Mouse (Mus musculus) heart, adult 8-10 months (tissue): ENCODE measurements at regions not wholly inside any gene's neighbourhood (a gene's known extent, or its start where the extent isn't known, plus 50 kb on each side); places are given as distances from the start of the nearest gene placed in this dataset.

Experiments used
- DNase-seq: peaks from one replicate; pipeline ENCODE4 v3.0.0; 2022; ENCODE audit warnings: low spot score

GRCm38 (mm10) chr14:24939476-24940200, 452.7 kb downstream of the Rps24 start:
- peak; percentile 3 for DNase-seq

GRCm38 (mm10) chr14:24945716-24946115, 458.8 kb downstream of the Rps24 start:
- no peak for DNase-seq

- DNase-seq: no peak
These were observed 460.2 kb downstream of the Rps24 start for GRCm38 (mm10) chr14:24947084-24947483.

- DNase-seq: no peak
These were observed 469.0 kb downstream of the Rps24 start for GRCm38 (mm10) chr14:24955891-24956410.

GRCm38 (mm10) chr14:24956528-24957210, 469.7 kb downstream of the Rps24 start:
- no peak for DNase-seq

- no peak for DNase-seq
These were observed 470.5 kb downstream of the Rps24 start for GRCm38 (mm10) chr14:24957392-24957791.

- no peak for DNase-seq
These were observed 471.9 kb downstream of the Rps24 start for GRCm38 (mm10) chr14:24958821-24959220.

GRCm38 (mm10) chr14:24959401-24959800, 472.5 kb downstream of the Rps24 start:
- no peak for DNase-seq

GRCm38 (mm10) chr14:24960082-24960482, 473.2 kb downstream of the Rps24 start:
- DNase-seq: peak; percentile 26

GRCm38 (mm10) chr14:24960875-24961274, 473.9 kb downstream of the Rps24 start:
- DNase-seq: no peak

GRCm38 (mm10) chr14:24961721-24962120, 474.8 kb downstream of the Rps24 start:
- no peak for DNase-seq

GRCm38 (mm10) chr14:24969584-24969983, 482.7 kb downstream of the Rps24 start:
- DNase-seq: no peak

GRCm38 (mm10) chr14:24972357-24972756, 485.4 kb downstream of the Rps24 start:
- DNase-seq: no peak

GRCm38 (mm10) chr14:24973039-24973438, 485.9 kb upstream of the Zmiz1 start:
- no peak for DNase-seq

GRCm38 (mm10) chr14:24973591-24973990, 485.4 kb upstream of the Zmiz1 start:
- DNase-seq: no peak

- no peak for DNase-seq
These were observed 476.5 kb upstream of the Zmiz1 start for GRCm38 (mm10) chr14:24982489-24982888.

- no peak for DNase-seq
These were observed 475.7 kb upstream of the Zmiz1 start for GRCm38 (mm10) chr14:24983279-24983678.

GRCm38 (mm10) chr14:24985806-24986359, 473.1 kb upstream of the Zmiz1 start:
- no peak for DNase-seq

- no peak for DNase-seq
These were observed 472.6 kb upstream of the Zmiz1 start for GRCm38 (mm10) chr14:24986404-24986803.

- DNase-seq: no peak
These were observed 465.0 kb upstream of the Zmiz1 start for GRCm38 (mm10) chr14:24993751-24994658.

- DNase-seq: no peak
These were observed 463.8 kb upstream of the Zmiz1 start for GRCm38 (mm10) chr14:24995226-24995625.
